In genomic region chr14:45553854-45554253, GRCm38 (mm10) we compare ENCODE assay signal across 9 mouse cellular contexts. TPM values are rescaled to one million over a fixed set of nuclear protein-coding genes. Genes with fewer than 3 reads are reported as not detected.
DNase-seq lines count a peak whose midpoint lies in the region; ATAC-seq and TF ChIP-seq lines count a peak whose summit lies in the region.
"Had no signal": no experiment of that assay in that cellular context is flagged by ENCODE, and none has a peak within 500 bp of the region (broad histone marks: within the 10 kb centered on the region; RNA-seq: fewer than 3 reads in every experiment).

No protein-coding gene starts in this region.

- peak; percentile 21 to 32 for DNase-seq in cerebellum, adult 18-20 months
- no peak for DNase-seq in cerebellum, adult 11 months
- peak; percentile 32 for DNase-seq in lung, embryonic 14.5 days
- DNase-seq in lung, adult 2 months = no peak
- DNase-seq in kidney, postnatal 14 days = peak; percentile 53
- DNase-seq in frontal cortex, adult 2 months (ENCODE audit: extremely low spot score in 1 of 2, low spot score in 1 of 2) = no peak
- no peak for DNase-seq in urinary bladder, postnatal 25 days (ENCODE audit: low spot score)

- WGBS in lung, embryonic 14.5 days = 51% methylated on average over 2 of the region's 2 CpGs
- 29% methylated on average over 2 of the region's 2 CpGs for WGBS in lung, adult 2 months
- WGBS in stomach, embryonic 16.5 days = 47% methylated on average over 2 of the region's 2 CpGs

- no peaks in the 10 kb centered on the region for H3K27me3 ChIP-seq in lung, embryonic 14.5 days (ENCODE audit: insufficient read depth, low read length)
- H3K27me3 ChIP-seq in stomach, embryonic 16.5 days (ENCODE audit: control insufficient read depth, insufficient read depth, low read length) = no peaks in the 10 kb centered on the region

- H3K9ac ChIP-seq in lung, embryonic 14.5 days = no peak overlapping the region
- no peak overlapping the region for H3K9ac ChIP-seq in stomach, embryonic 16.5 days (ENCODE audit: low read length)

- TF ChIP-seq POLR2A in lung, adult 2 months (IDR thresholded peaks at IDR 0.05; ENCODE audit: borderline replicate concordance, extremely low read depth, low read depth, low read length) = no peak

- peak overlapping the region; percentile 9; the same call in 1 of the 2 replicates for H3K27ac ChIP-seq in lung, embryonic 14.5 days (ENCODE audit: low read depth)
- H3K27ac ChIP-seq in stomach, embryonic 16.5 days (ENCODE audit: low read length) = peak overlapping the region; percentile 51; the same call in 1 of the 2 replicates
- H3K27ac ChIP-seq: macrophage had no signal

- TF ChIP-seq CTCF in lung, embryonic 14.5 days (IDR thresholded peaks at IDR 0.05; ENCODE audit: low read depth) = no peak
- no peak for TF ChIP-seq CTCF in lung, adult 2 months (IDR thresholded peaks at IDR 0.05; ENCODE audit: insufficient read depth, low read length)

- no peak for ATAC-seq in lung, embryonic 14.5 days (ENCODE audit: insufficient read depth)
- ATAC-seq in stomach, embryonic 16.5 days (ENCODE audit: insufficient read depth, low FRiP score) = no peak

- no peaks in the 10 kb centered on the region for H3K36me3 ChIP-seq in lung, embryonic 14.5 days (ENCODE audit: insufficient read depth)
- H3K36me3 ChIP-seq in stomach, embryonic 16.5 days (ENCODE audit: control insufficient read depth, insufficient read depth, low read length) = no peaks in the 10 kb centered on the region

- H3K4me2 ChIP-seq in lung, embryonic 14.5 days = no peak overlapping the region
- H3K4me2 ChIP-seq in stomach, embryonic 16.5 days (ENCODE audit: low read depth, low read length) = no peak overlapping the region

- no peaks in the 10 kb centered on the region for H3K9me3 ChIP-seq in lung, embryonic 14.5 days (ENCODE audit: low read depth, low read length)
- H3K9me3 ChIP-seq in stomach, embryonic 16.5 days (replicated peaks; ENCODE audit: control insufficient read depth, low read length) = peaks cover 4% of the 10 kb centered on the region; the same call in 1 of the 2 replicates

- H3K4me1 ChIP-seq in lung, embryonic 14.5 days (ENCODE audit: insufficient read depth) = peaks cover 7% of the 10 kb centered on the region
- no peaks in the 10 kb centered on the region for H3K4me1 ChIP-seq in lung, adult 2 months (ENCODE audit: control insufficient read depth, insufficient read depth, low read length)
- H3K4me1 ChIP-seq in stomach, embryonic 16.5 days (ENCODE audit: control insufficient read depth, insufficient read depth, low read length) = 0 out of 2 replicates have a peak, but pooled peaks cover 4% of the 10 kb centered on the region

- no peak overlapping the region for H3K4me3 ChIP-seq in lung, embryonic 14.5 days (ENCODE audit: low read depth, low read length)
- H3K4me3 ChIP-seq in lung, adult 2 months (replicated peaks; ENCODE audit: extremely low read depth, low read depth, low read length) = no peak overlapping the region
- H3K4me3 ChIP-seq in stomach, embryonic 16.5 days (replicated peaks; ENCODE audit: low read length) = no peak overlapping the region

RNA-seq across cellular contexts. Expression of gene Fermt2, which starts 23.9 kb away (rescaled TPM):
- polyA plus RNA-seq in lung, embryonic 14.5 days (2014; fragmentation: Nextera tagmentation; extraction: Ambion mirVana) = 209 and 229 TPM in 2 replicates
- polyA plus RNA-seq in lung, adult 2 months (2012; rRNA removed) = 86.3 and 127 TPM in 2 replicates
- polyA plus RNA-seq in stomach, embryonic 16.5 days (2015; fragmentation: Nextera tagmentation; extraction: Ambion mirVana) = 213 and 235 TPM in 2 replicates
- 83.2 and 91.3 TPM in 2 replicates for polyA plus RNA-seq in frontal cortex, adult 2 months (2012; rRNA removed)
- polyA plus RNA-seq: macrophage had no signal

Comparison
In these comparisons a context has a peak if more than half of its experiments do, and no peak if none do; other contexts are left out.
1. DNase-seq: peak in cerebellum, adult 18-20 months (2 of 2), lung, embryonic 14.5 days (single experiment) and kidney, postnatal 14 days (single experiment); none in cerebellum, adult 11 months (single experiment), lung, adult 2 months (single experiment), frontal cortex, adult 2 months (0 of 2) and urinary bladder, postnatal 25 days (single experiment).